Mouse (Mus musculus) frontal cortex, adult (tissue): ENCODE measurements around the gene Hsdl2.
A peak's percentile ranks its signal among the peaks of the same experiment; 100 is the strongest.
"Not testable (repeated sequence)": the region's sequence is repeated elsewhere in the genome, so short reads cannot be mapped to it uniquely, and the experiment has no call there.

Source experiments
- ATAC-seq: cut with Nextera tagmentation; 2 replicates; pipeline ENCODE4 v1.9.2; 2017; ENCODE audit warnings: mild to moderate bottlenecking, moderate library complexity, mixed read lengths; ENCODE audit not compliant: low TSS enrichment

Gene Hsdl2

DNA sequence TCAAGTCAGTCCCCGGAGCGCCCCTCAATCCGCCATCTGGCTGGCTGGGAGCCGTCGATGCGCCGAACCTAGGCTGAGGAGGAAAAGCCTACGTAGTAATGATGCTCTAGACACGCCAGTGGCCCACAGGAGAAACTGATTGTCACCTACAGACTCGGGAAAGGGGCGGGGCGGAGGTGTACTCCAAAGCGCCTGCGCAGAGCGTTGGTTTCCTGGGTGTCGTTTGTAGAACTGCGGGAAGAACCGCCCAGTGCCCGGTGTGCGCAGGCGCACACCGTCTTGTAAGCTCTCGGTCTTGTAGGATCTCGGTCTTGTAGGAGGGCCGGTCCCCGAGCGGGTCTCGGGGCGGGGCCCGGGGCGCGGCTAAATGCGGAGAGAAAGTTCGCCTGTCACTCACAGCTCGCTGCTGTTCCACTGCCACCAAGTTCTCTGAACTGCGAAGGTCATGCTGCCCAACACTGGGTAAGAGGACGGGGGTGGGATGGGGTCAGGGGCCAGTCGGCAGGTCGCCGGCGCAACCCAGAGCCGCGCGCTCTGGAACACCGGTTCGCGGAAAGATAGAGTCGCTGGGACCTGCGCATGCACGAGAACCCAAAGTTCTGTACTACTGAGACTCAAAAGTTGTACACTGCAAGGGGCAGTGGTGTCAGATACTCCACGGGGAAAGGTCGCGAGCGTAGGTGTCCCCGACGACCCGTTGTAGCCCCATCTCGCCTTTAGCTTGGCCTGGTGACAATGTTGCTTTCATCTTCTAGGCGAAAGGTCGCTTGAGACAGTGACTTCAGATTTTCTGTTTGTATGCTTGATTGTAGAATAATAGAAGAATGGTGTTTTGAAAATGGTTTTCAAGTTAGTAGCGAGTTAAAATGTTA is at the start of gene Hsdl2:
Gene Hsdl2, plus strand, starts transcription at position 250 of the 872 bp plus-strand sequence.
- ATAC-seq: peak; percentile 98

DNA sequence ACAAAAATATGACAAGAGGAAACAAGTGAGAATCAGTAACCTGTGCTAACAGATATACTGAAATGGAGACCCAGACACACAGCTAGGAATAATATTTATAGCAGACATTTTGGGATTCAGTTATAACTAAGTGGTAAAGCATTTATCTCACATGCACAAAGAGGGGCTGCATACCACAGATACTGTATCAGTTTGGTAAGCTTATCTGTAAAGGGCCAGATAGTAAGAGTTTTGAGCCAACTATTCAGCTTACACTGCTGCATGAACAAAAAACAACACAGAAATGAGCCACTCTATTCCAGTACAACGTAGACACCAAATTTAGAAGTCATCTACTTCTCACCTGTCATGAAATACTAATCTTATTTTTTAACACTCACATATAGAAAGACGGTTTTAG is 48.1 kb upstream of the Hsdl2 start:
- no peak for ATAC-seq

DNA sequence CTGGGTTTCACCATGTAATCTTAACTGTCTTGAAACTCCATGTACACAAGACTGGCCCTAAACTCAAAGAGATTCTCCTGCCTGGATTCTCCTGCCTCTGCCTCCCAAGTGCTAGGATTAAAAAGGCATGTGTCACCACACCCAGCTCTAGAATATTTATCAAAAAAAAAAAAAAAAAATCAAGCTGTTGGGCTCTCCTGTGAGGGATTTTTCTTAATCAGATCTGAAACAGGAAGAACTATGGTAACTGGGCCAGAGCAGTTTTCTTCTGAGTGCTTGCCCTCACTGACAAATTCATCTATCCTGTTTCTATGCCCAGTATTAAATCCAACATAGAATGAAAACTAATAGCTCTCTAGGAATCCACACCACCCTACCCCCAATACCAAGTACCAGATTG is 45.7 kb upstream of the Hsdl2 start:
- no peak for ATAC-seq

DNA sequence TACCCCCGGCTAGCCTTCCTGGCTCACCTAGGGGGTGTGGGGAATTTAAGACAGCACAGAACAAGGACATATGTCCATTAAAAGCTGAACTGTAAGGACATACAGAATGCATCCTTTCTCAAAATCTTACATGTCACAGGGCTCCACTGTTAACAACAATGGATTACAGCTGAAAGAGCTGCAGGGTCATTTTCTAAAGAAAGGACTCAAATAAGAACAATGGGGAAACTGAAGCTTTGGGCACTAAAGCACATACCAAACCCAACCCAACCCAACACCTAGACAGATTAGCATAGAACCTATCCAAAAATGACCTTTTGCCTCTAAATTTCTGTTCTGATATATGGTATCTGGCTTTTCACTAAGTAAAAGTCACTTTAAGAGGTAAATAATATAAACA is 45.1 kb upstream of the Hsdl2 start:
- ATAC-seq: no peak

DNA sequence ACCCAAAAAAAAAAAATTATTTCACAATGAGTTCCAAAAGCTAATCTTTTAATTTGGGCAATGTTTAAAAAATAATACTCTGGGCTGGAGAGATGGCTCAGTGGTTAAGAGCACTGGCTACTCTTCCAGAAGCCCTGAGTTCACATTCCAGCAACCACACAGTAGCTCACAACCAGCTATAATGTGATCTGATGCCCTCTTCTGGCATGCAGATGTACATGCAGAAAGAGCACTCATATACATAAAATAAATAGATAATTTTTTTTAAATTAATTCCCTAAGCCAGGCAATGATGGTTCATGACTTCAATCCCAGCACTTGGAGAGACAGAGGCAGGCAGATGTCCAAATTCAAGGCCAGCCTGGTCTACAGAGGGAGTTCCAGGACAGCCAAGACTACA is 38.4 kb upstream of the Hsdl2 start:
- no peak for ATAC-seq

DNA sequence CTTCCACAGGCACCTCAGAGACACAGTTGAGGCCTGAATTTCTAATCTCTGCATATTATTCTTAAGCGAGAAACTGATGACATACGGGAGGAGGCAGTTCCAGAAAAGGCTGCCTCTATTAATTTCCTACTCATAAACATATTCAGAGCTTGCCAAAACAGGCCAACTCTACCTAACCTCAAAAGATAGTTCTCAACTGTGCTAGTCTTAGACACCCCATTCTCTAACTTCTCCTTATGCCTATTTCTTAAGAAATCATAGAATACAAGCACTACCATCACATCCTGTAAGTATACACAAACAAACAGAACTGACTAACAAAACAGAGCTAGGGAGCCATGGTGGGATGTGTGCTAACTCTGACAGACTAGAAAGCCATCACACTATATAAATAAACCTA is 36.7 kb upstream of the Hsdl2 start:
- no peak for ATAC-seq

DNA sequence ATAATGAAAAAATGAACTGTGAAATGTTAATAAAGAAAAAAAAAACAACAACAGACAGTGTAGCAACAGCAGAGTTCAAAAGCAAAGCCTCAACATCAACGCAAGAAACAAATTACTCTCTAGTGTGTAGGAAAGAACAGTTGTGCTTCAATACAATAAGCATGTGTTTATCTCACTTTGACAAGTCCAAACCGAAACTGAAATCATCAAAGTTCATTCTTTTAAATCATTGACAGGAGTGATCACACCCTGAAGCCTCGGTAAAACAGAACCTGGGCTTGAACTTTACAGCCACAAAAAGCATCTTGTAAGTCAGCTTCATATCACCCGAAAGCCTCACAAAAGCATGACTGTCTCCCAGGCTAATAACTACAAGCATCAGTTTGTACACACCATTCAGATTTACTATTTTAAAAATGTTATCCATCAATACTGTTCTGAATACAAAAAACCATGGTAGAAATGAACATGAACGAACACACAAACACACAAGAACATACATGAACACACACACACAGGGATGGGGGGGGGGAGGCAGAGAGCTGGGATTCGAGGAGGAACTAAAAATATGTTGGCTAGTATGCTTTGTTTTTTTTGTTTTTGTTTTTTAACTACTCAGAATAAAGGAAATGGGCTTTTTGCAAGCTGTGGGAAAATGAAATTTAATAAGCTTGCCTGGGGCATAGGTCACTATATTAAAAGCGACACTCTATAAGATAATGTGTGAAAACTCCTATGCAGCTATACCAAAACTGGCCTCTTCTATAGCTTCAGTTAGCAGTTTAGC is 34.9 kb upstream of the Hsdl2 start:
- ATAC-seq: no peak

DNA sequence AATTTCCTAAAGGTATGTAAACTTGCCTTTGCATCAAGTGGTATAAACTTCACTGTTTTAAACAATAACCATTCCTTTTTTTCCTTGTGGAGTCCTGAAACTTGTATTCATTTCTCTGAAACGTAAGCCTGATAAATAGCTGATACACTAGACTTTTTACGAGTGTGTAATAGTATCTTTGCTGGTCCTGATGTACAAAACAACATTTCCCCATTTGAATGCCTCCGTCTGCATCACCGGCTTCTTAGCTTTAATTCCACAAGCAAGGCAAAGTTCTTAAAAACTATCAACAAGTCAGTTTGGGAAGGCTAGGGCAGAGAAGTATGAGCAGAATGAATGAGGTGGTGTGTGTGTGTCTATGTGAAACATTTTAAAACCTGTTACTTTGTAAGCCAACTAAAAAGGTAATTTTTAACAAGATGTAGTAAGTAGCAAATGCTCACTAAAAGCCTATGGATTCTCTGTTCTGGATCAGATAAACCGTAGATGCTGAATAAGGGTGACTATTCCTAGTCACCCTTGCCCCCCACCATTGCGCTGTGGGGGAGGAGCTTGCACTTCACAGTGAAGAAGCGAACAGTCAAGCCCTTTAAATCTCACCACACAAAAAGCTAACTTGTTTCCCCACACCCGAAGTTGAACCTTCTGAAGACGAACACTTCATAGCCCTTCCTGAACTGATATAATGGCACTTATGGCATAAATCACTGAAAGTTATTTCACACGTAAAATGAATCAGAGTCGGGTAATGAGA is 34.0 kb upstream of the Hsdl2 start:
- no peak for ATAC-seq

DNA sequence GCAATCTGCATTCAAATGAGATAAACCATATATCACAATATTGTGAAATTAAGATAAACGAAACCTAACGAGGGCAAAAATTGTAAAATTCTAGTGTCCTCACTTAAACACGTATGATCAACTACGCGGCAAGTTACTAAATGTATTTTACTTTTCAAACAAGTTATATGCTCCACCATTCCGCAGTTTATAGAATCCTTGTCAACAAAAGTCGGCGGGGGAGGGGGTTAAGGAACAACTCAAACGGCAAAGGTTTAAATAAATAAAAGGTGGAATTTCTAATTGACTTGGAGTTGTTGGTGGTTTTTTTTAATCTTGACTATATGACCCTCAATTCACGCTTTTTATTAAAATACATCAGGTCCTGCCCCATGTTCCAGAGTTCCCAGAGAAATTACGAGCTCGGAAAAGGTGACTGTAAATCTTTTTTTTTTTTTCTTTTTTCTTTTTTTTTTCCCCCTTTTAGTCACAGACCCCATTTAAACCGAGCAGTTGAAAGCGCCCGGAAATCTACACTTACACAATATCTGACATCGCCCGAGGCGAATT is 33.3 kb upstream of the Hsdl2 start:
- no peak for ATAC-seq

DNA sequence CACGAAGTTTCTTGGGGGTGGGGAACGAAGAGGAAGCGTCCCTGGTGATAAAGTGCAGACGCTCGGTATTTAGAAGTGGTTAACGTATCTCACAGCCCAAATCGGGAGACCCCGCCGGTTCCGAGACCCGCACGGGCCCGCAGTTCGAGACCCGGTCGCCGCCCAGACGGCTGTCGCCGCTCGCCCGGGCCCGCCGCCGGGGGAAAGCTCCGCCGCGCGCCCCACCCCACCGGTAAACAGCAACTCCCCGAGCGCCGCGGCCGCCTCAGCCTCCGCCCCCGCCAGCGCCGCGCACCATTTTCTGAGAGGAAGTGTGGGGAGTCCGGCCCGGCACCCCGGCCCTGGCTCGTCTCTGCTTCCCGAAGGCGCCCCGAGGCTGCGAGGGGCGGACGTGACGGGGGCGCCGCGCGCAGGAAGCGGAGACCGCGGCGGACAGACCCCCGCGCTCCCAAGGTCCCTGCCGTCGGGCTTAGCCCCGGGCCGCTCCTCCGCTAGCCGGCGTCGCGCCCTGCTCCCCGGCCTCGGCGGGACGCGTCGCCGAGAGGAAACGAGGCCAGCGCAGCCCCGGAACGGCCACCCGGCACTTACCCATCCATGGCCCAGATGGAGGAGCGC is 32.7 kb upstream of the Hsdl2 start:
- ATAC-seq: peak; percentile 71

DNA sequence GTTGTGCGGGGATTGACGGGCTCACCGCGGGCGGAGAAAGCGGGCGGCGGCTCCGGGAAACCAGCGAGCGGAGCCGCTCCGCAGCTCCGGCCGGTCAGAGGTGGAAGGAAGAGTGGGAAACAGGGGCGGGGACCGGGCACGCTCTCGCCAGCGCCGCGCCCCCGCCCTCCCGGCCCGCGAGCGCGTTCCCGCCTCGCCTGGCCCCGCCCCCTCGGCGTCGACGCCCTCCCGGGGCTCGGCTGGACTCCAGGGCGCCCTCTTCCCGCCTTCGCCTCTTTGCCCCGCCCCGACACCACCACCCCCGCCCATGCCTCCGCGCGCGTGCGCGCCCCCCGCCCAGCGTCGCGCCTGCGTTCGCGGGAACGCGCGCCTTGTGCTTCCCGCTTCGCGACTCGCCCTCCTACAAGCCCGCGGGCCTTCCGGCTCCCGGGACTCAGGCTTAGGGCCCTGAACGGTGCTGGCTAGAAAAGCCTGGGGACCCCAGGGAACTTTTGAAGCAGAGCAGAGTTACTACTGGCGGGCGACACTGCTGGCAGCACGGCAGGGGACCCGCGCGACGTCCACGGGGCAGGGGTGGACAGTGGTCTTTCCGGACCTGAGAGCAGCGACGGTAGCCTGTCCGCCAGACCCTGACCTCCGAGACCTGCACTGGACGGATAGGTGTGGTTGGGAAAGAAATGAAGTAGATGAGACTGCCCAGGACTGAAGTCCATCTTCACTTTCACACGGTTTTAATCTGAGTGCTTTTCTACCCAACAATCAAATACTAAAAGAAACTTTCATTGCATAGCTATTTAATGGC is 32.0 kb upstream of the Hsdl2 start, which contains the start of gene Ptbp3:
Gene Ptbp3, minus strand, starts transcription at position 190 of the 802 bp plus-strand sequence.
- peak; percentile 70 for ATAC-seq

DNA sequence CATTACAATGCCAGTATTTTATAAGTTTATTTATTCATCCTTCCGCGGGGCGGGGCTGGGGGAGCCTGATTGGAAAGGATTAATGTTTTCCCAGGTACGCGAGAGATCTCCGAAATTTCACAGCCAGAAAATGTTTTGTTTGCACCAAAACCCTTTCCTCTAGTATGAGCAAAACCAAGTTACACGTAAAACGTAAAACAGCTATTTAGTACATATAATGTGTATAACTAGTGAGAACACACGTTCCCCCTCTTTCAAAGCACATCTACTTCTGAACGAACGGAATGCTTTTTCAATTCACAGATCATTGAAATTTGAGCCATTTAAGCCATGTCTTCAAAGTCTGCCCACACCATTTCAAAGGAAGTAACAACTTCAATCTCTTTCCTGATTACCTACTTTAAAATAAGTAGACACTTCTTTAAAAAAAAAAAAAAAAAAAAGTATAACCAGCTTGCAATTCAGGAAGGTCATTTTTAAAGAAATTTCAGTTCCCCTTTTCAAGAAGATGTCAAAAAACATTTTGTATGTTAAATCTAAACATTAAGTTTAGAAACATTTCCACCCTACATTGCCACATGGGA is 31.3 kb upstream of the Hsdl2 start:
- ATAC-seq: no peak

DNA sequence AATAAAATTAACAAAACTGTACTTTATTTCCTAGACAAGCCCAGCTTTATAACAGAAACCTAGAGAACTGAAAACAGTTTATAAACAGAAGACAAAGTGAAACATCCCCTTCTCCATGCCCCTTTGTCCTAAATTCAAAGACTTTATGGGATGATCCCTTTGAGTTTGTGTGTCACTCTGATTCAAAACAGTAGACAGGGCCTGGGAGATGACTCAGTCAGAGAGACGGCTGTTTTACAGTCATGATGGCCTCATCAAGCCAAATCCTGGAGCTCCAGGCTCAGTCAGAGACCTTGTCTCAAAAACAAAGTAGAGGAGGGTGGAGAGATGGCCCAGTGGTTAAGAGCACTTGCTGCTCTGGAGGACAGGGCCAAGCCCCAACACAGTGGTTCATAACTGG is 29.5 kb upstream of the Hsdl2 start:
- no peak for ATAC-seq

DNA sequence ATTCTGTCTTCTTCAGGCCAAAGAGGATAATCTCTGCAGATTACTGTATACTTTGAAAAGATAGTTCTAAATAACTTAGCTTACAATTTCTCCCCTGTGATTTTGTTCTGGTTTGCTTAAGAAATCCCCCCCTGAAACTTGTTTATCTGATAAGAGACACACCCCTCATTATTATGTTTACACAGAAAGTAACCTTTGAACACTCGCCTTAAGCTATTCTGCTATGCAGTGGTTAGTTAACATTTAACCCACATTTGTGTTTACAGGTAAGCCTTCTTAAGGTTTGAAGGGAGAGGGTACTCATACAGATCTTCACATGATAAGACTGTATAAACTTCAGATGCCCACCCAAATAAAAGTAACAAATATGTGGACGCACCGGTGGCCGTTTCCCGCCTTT is 28.5 kb upstream of the Hsdl2 start:
- ATAC-seq: no peak

DNA sequence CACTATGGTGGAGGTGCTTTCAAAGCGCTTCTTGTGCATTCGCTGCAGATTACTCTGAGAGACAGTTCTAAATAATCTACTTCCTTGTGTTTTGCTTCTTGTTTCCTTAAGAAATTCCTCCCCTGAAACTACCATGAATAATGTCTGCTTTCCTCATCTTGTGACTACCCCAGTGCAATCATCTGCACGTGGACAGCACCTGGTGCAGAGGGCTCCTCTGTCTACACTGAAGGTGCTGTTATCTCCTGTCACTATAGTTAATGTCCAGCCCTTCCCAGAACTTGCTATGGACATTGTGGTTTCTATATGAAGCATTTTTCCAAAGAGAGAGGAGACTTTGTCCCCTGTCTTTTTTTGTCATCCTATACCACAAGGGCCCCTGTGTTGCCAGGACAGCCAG is 27.8 kb upstream of the Hsdl2 start:
- no peak for ATAC-seq

DNA sequence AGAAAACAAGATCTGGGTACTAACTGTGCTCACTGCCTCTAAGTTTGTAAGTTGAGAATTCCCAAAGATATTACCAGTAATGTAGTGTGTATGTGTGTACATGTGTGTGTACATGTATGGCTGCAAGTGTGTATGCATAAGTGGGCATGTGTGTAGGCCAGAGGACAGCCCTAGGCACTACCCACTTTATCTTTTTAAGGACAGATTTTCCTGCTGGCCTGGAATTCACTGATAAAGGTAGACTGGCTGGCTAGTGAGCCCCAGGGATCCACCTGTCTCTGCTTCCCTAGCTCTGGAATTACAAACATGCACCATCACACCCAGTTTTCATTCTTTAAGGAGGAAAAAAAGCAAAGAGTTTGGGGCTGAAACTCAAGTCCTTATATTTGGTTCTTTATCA is 26.2 kb upstream of the Hsdl2 start:
- no peak for ATAC-seq

DNA sequence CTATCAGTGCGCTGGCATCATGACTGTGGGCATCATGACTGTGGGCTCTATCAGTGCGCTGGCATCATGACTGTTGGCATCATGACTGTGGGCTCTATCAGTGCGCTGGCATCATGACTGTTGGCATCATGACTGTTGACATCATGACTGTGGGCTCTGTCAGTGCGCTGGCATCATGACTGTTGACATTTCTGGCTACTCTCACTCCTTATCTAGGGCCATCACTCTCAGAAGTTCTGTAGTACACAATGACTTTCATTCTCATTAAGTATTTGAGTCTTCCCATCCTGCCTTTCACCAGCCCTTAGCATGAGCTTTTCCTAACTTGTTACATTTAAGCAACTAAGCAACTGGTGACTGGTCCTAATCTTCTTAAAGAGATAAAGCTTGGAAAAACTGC is 24.0 kb upstream of the Hsdl2 start:
- not testable (repeated sequence) for ATAC-seq

DNA sequence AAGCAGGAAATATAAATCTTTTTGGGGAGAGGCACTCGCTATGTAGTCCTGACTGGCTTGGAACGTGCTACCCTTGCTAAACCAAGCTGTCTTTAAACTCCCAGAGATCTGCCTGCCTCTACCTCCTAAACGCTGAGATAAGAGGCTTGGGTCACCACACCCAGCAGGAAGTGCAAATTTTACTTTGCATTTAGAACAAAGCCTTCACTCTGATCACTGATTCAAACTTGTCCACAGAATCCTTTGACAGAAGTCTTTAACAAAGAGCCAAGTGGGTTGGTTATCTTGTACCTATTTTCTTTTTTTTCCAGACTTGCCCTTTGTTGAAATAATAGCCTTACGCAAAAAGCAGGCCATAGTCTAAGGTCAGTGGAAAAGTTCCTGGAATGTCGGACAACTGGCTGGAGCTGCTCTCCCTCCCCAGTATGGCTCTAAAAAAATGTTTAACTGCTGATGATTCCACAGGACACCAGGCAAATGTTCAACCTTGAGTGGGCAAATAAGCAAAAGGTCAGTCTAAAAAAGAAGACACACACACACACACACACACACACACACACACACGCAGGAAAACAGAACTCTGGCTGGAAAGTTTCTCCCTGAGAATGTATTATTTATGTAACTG is 23.2 kb upstream of the Hsdl2 start:
- ATAC-seq: no peak

DNA sequence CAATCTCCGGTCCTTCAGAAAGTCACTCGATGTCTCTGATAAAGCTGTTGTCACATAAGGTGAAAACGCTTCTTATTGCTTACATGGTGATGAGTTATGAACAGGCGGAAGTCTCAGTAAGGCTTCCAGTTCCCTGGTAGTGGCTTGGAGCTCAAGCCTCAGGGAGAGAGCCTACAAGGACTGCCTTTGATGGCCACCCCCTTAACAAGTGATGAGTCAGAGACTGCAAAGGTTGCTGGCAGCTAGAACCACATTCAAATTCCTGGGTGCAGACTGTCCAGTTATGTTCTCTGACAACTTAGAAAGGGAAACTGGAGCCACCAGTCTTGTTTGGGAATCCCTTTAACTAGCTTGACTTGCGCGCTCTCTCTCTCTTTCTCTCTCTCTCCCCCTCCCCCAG is 21.2 kb upstream of the Hsdl2 start:
- peak; percentile 80 for ATAC-seq

DNA sequence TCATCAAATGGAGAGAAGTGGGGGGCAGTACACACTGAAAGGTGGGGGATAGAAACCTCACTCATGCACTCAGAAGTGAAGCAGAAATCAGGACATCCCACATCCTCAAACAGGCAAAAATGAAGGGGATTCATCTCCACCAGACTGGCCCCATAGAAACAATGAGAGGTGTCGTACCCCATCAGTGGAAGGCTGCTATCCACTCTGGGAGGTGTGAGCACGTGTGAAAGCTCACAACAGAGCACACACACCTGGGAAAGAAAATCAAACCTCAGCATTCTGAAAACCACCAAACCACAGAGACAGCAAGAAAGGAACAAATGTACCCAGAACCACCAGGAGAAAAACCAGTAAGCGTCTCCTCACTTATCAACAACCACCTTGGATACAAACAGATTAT is 17.2 kb upstream of the Hsdl2 start:
- ATAC-seq: no peak
